Mouse (Mus musculus): ENCODE results near the gene Prm2. TPM values are rescaled to one million over a fixed set of nuclear protein-coding genes. Genes with fewer than 3 reads are reported as not detected.

Gene Prm2
- total and polyA plus RNA-seq, 2 experiments from 2014 or later: not detected

DNA sequence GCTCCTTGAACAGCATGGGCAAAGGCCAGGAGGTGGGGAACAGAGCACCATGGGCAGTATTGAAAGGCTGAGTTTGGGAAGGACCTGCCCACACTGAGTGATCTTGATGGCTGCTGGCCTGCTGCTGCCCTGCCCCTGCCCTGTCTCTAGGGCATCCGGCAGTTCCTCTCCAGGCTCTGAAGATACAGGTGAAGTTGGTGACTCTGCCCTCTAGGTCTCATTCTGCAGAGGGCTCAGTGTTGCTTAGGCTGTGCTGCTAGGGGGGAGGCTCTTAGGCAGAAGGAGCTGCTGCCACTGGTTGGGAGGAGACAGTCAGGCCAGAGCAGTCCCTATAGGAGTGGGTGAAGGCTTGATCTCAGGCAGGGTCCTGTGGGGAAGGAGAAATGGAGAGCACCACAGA, 42.0 kb upstream of the Prm2 start:
- TF ChIP-seq CTCF (IDR thresholded peaks at IDR 0.05; ENCODE audit: low read depth): no peak
- no peak overlapping the region for H3K4me3 ChIP-seq (ENCODE audit: low read length)
- H3K9ac ChIP-seq (replicated peaks; ENCODE audit: low read length): no peak overlapping the region
- no peaks in the 10 kb centered on the region for H3K36me3 ChIP-seq (ENCODE audit: insufficient read depth, low read length)
- 83% methylated on average over 1 of the region's 1 CpGs for WGBS
- DNase-seq (ENCODE audit: low spot score) (no peak), ATAC-seq (no peak)
- no peaks in the 10 kb centered on the region for H3K9me3 ChIP-seq (ENCODE audit: low read length)
- H3K27me3 ChIP-seq (ENCODE audit: insufficient read depth, low read length): no peaks in the 10 kb centered on the region
- H3K27ac ChIP-seq: no peak overlapping the region
- no peak overlapping the region for H3K4me2 ChIP-seq (ENCODE audit: low read depth, low read length)
- no peaks in the 10 kb centered on the region for H3K4me1 ChIP-seq (ENCODE audit: insufficient read depth, low read length)

DNA sequence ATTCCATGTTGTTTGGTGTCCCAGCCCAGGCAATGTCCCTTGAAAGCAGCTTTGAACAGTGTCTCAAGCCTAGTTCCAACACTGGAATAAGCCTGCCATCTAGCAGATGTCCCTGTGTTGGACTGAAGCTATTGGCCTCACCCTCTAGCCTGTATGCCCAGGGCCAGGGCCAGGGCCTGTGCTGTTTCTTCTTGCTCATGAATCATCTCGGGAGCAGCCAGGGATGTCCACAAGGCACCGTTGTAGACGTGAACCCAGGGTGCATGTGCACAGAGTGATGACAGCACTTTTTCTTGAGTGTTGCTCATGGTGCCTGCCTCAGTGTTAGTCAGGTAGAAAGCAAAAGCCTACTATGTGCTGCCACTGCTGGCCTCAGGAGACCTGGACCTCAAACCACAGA, 41.3 kb upstream of the Prm2 start:
- ATAC-seq (no peak), DNase-seq (ENCODE audit: low spot score) (no peak)
- H3K36me3 ChIP-seq (ENCODE audit: insufficient read depth, low read length): no peaks in the 10 kb centered on the region
- H3K4me3 ChIP-seq (ENCODE audit: low read length): no peak overlapping the region
- H3K4me1 ChIP-seq (ENCODE audit: insufficient read depth, low read length): no peaks in the 10 kb centered on the region
- no peak overlapping the region for H3K27ac ChIP-seq
- no peaks in the 10 kb centered on the region for H3K27me3 ChIP-seq (ENCODE audit: insufficient read depth, low read length)
- TF ChIP-seq CTCF (IDR thresholded peaks at IDR 0.05; ENCODE audit: low read depth): no peak
- no peaks in the 10 kb centered on the region for H3K9me3 ChIP-seq (ENCODE audit: low read length)
- H3K4me2 ChIP-seq (ENCODE audit: low read depth, low read length): no peak overlapping the region
- no peak overlapping the region for H3K9ac ChIP-seq (replicated peaks; ENCODE audit: low read length)
- WGBS: 81% methylated on average over 3 of the region's 3 CpGs

GRCm38 (mm10) chr16:10836388-10836787, 40.5 kb upstream of the Prm2 start:
- WGBS: 94% methylated on average over 3 of the region's 3 CpGs
- no peak for TF ChIP-seq CTCF (IDR thresholded peaks at IDR 0.05; ENCODE audit: low read depth)

DNA sequence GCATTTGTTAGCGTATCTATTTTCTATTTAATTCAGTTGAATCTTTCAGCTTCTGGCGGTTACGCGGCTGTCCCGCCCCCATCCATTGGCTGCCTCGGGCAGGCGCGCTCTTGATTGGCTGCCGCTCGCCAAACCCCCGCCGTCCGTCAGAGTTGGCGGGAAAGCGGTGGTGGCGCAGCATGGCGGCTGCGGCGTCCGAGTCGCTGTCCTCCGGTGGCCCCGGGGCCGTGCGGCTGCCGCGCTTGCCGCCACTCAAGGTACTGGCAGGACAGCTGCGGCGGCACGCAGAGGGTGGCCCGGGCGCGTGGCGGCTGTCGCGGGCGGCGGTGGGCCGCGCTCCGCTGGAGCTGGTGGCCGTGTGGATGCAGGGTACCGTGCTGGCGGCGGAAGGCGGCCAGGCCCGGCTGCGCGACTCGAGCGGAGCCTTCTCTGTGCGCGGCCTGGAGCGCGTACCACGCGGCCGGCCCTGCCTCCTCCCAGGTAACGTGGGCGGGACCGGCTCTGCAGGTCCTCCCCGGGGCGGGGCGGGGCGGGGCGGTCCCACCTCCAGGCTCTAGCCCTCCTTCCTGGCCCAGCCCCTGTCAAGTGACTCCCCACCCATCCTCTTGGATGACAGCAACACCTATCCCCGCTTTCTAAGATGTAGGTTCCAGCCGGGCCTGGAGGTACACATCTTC, 39.1 kb upstream of the Prm2 start, which contains the start of gene Rmi2:
Rmi2 (plus strand) TSS at position 149 of the 677 bp plus-strand sequence.
- no peak for TF ChIP-seq CTCF (IDR thresholded peaks at IDR 0.05; ENCODE audit: low read depth)
- Histone ChIP-seq H3K9me3 (ENCODE audit: low read length) (no peaks in the 10 kb centered on the region), H3K36me3 (ENCODE audit: insufficient read depth, low read length) (no peaks in the 10 kb centered on the region), H3K9ac (replicated peaks; ENCODE audit: low read length) (peak within 1 kb of the TSS; percentile 52; the same call in 1 of the 2 replicates), H3K4me1 (ENCODE audit: insufficient read depth, low read length) (no peaks in the 10 kb centered on the region), H3K4me3 (ENCODE audit: low read length) (peak within 1 kb of the TSS; percentile 82), H3K27ac (no peak within 1 kb of the TSS), H3K27me3 (ENCODE audit: insufficient read depth, low read length) (no peaks in the 10 kb centered on the region), H3K4me2 (ENCODE audit: low read depth, low read length) (peak within 1 kb of the TSS; percentile 90)
- 3% methylated on average over 63 of the region's 69 CpGs for WGBS
- DNase-seq (ENCODE audit: low spot score): peak; percentile 91
- ATAC-seq: peak; percentile 91

More at GRCm38 (mm10) chr16:10836388-10836787, 40.5 kb upstream of the Prm2 start:
- H3K4me2 ChIP-seq (ENCODE audit: low read depth, low read length): no peak overlapping the region
- no peak overlapping the region for H3K9ac ChIP-seq (replicated peaks; ENCODE audit: low read length)
- no peaks in the 10 kb centered on the region for H3K36me3 ChIP-seq (ENCODE audit: insufficient read depth, low read length)
- no peak overlapping the region for H3K4me3 ChIP-seq (ENCODE audit: low read length)
- no peak for DNase-seq (ENCODE audit: low spot score)
- ATAC-seq: no peak
- H3K27me3 ChIP-seq (ENCODE audit: insufficient read depth, low read length): no peaks in the 10 kb centered on the region
- H3K4me1 ChIP-seq (ENCODE audit: insufficient read depth, low read length): no peaks in the 10 kb centered on the region
- H3K9me3 ChIP-seq (ENCODE audit: low read length): no peaks in the 10 kb centered on the region
- H3K27ac ChIP-seq: no peak overlapping the region

DNA sequence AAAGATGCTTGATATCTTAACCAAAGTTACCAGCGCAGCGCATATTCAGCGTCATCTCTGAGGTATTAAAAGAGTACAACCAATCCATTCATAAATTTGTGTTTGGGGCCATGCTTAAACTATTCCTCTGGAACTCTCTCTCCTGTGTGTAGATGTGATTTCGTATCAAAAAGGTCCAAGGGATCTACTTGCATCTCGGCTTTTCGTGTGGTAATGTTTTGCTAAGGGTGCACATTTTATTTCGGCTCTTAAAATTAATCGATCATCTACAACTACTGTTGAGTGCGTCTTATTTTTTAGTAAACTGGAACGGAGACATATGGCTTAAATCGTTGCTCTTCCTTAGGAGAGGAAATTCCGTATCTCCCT, 38.6 kb upstream of the Prm2 start:
- no peak overlapping the region for H3K27ac ChIP-seq
- no peak for TF ChIP-seq CTCF (IDR thresholded peaks at IDR 0.05; ENCODE audit: low read depth)
- no peak for ATAC-seq
- H3K4me2 ChIP-seq (ENCODE audit: low read depth, low read length): peak overlapping the region; percentile 90
- no peaks in the 10 kb centered on the region for H3K36me3 ChIP-seq (ENCODE audit: insufficient read depth, low read length)
- 9% methylated on average over 12 of the region's 12 CpGs for WGBS
- H3K27me3 ChIP-seq (ENCODE audit: insufficient read depth, low read length): no peaks in the 10 kb centered on the region
- H3K4me3 ChIP-seq (ENCODE audit: low read length): peak overlapping the region; percentile 82
- DNase-seq (ENCODE audit: low spot score): no peak
- H3K9ac ChIP-seq (replicated peaks; ENCODE audit: low read length): no peak overlapping the region; the same call in 1 of the 2 replicates
- no peaks in the 10 kb centered on the region for H3K4me1 ChIP-seq (ENCODE audit: insufficient read depth, low read length)
- H3K9me3 ChIP-seq (ENCODE audit: low read length): no peaks in the 10 kb centered on the region

GRCm38 (mm10) chr16:10828461-10828805, 32.5 kb upstream of the Prm2 start:
- no peak for ATAC-seq
- H3K36me3 ChIP-seq (ENCODE audit: insufficient read depth, low read length): no peaks in the 10 kb centered on the region
- H3K9me3 ChIP-seq (ENCODE audit: low read length): no peaks in the 10 kb centered on the region
- 81% methylated on average over 4 of the region's 4 CpGs for WGBS
- H3K9ac ChIP-seq (replicated peaks; ENCODE audit: low read length): no peak overlapping the region
- H3K4me3 ChIP-seq (ENCODE audit: low read length): no peak overlapping the region
- no peak overlapping the region for H3K27ac ChIP-seq
- H3K27me3 ChIP-seq (ENCODE audit: insufficient read depth, low read length): no peaks in the 10 kb centered on the region
- H3K4me2 ChIP-seq (ENCODE audit: low read depth, low read length): no peak overlapping the region
- H3K4me1 ChIP-seq (ENCODE audit: insufficient read depth, low read length): no peaks in the 10 kb centered on the region
- no peak for TF ChIP-seq CTCF (IDR thresholded peaks at IDR 0.05; ENCODE audit: low read depth)
- no peak for DNase-seq (ENCODE audit: low spot score)

- H3K4me1 ChIP-seq (ENCODE audit: insufficient read depth, low read length): no peaks in the 10 kb centered on the region
- no peak overlapping the region for H3K9ac ChIP-seq (replicated peaks; ENCODE audit: low read length)
- no peak overlapping the region for H3K4me2 ChIP-seq (ENCODE audit: low read depth, low read length)
- H3K36me3 ChIP-seq (ENCODE audit: insufficient read depth, low read length): no peaks in the 10 kb centered on the region
- DNase-seq (ENCODE audit: low spot score) (no peak), ATAC-seq (no peak)
- H3K9me3 ChIP-seq (ENCODE audit: low read length): no peaks in the 10 kb centered on the region
- WGBS: 84% methylated on average over 7 of the region's 7 CpGs
- TF ChIP-seq CTCF (IDR thresholded peaks at IDR 0.05; ENCODE audit: low read depth): no peak
- H3K4me3 ChIP-seq (ENCODE audit: low read length): no peak overlapping the region
- no peak overlapping the region for H3K27ac ChIP-seq
- no peaks in the 10 kb centered on the region for H3K27me3 ChIP-seq (ENCODE audit: insufficient read depth, low read length)
Measured at GRCm38 (mm10) chr16:10827766-10828460, 32.0 kb upstream of the Prm2 start.

Measured in hindbrain, postnatal 0 days (tissue).